Mouse (Mus musculus) G1E (cell line): ENCODE measurements around the gene Ints3.

Experiments used
- CTCF ChIP-seq: IDR thresholded peaks from 2 replicates; pipeline ENCODE4 v1.5.1; 2012; ENCODE audit warnings: low read depth, low read length, inconsistent platforms, mixed read lengths
- GATA1 ChIP-seq: IDR thresholded peaks from 2 replicates; pipeline ENCODE4 v1.6.1; 2012; ENCODE audit warnings: borderline replicate concordance, low read length, inconsistent platforms, mixed read lengths
- GATA2 ChIP-seq: IDR thresholded peaks from 2 replicates; pipeline ENCODE4 v1.6.1; 2012; ENCODE audit warnings: low read depth, low read length, inconsistent platforms, borderline replicate concordance
- TAL1 ChIP-seq: conservative IDR thresholded peaks from 2 replicates; pipeline ENCODE4 v1.6.1; 2012; ENCODE audit warnings: low read depth, low read length, inconsistent platforms, mixed read lengths

GRCm38 (mm10) chr3:90374368-90374767, 59.1 kb downstream of the Ints3 start:
- TF ChIP-seq CTCF (no peak), GATA1 (no peak), TAL1 (no peak), GATA2 (no peak)
